Mouse (Mus musculus) embryonic fibroblast, embryonic 13.5 days (primary cell): ENCODE data around the gene Atf7.

Experiments
- CTCF ChIP-seq: IDR thresholded peaks from 2 replicates; pipeline ENCODE4 v1.5.1; 2011; ENCODE audit warnings: mild to moderate bottlenecking, control low read depth, low read length, moderate library complexity, borderline replicate concordance; ENCODE audit not compliant: insufficient read depth
- POLR2A ChIP-seq: IDR thresholded peaks from 2 replicates; pipeline ENCODE4 v1.6.1; 2011; ENCODE audit warnings: low read depth, mild to moderate bottlenecking, control low read depth, low read length, moderate library complexity

DNA sequence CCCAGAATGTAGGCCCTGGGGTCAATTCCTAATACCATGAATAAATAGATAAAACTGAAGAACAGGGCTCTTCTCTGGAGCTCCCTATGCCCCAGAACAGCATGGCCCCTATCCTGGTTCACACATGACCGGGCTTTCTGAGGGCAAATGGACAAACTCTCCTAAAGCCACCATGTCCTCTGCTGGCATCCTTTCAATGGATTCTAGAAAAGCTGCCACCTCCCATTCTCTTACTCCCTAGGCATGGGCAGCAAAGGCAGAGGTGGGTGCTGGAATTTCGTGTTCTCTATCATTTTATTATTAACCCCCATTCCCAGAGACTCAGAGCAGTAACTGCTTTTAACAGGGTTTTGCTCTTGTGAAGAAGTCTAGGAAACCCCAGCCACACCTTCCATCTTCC, 110.0 kb downstream of the Atf7 start:
- TF ChIP-seq CTCF (no peak), POLR2A (no peak)
